8 mouse cellular contexts compared by ENCODE assay signal in genomic region chr19:47050271-47051032, GRCm38 (mm10). TPM values are rescaled to one million over a fixed set of nuclear protein-coding genes. Genes with fewer than 3 reads are reported as not detected.
DNase-seq lines count a peak whose midpoint lies in the region; ATAC-seq lines count a peak whose summit lies in the region.

Gene Pcgf6, minus strand, starts transcription at chr19:47050906.

- peak within 1 kb of the TSS; percentile 77 for H3K9ac ChIP-seq in intestine, embryonic 14.5 days (ENCODE audit: low read length)

- intact Hi-C loops in left cerebral cortex, postnatal 14 days (cut with DNase I), result loop anchor here (2.0 kb wide), 1 partner anchor 16 kb away; the partner anchor contains the start of gene Taf5

- peak; percentile 87 for ATAC-seq in intestine, embryonic 14.5 days (replicated peaks; ENCODE audit: low FRiP score, low TSS enrichment, low read depth)
- peak; percentile 86 for ATAC-seq in megakaryocyte-erythroid progenitor cell, adult 5-6 weeks (replicated peaks; ENCODE audit: low FRiP score, low TSS enrichment, poor library complexity, severe bottlenecking)

- WGBS in intestine, embryonic 14.5 days, result under 1% methylated on average over 74 of the region's 75 CpGs

- peaks cover 4% of the 10 kb centered on the region for H3K4me1 ChIP-seq in intestine, embryonic 14.5 days (replicated peaks; ENCODE audit: control insufficient read depth, insufficient read depth, low read length)

- H3K9me3 ChIP-seq in intestine, embryonic 14.5 days (ENCODE audit: control insufficient read depth, low read length), result no peaks in the 10 kb centered on the region

- peaks cover 15% of the 10 kb centered on the region; the same call in 1 of the 2 replicates for H3K36me3 ChIP-seq in intestine, embryonic 14.5 days (ENCODE audit: control insufficient read depth, insufficient read depth, low read length)

- peak within 1 kb of the TSS; percentile 89 for H3K4me3 ChIP-seq in intestine, embryonic 14.5 days (ENCODE audit: low read depth, low read length)

- no peaks in the 10 kb centered on the region for H3K27me3 ChIP-seq in intestine, embryonic 14.5 days (replicated peaks; ENCODE audit: control insufficient read depth, insufficient read depth, low read length)

- peak within 1 kb of the TSS; percentile 77 for H3K4me2 ChIP-seq in intestine, embryonic 14.5 days (ENCODE audit: low read length)

- H3K27ac ChIP-seq in intestine, embryonic 14.5 days (ENCODE audit: low read depth), result peak within 1 kb of the TSS; percentile 89

- peak; percentile 86 for DNase-seq in adrenal gland, adult 2 months
- DNase-seq in embryo, embryonic 11 days, result peak; percentile 92
- DNase-seq in gastrocnemius, postnatal 25 days, result peak; percentile 63
- DNase-seq in intestine, embryonic 14.5 days (ENCODE audit: low spot score), result peak; percentile 87
- DNase-seq in left cerebral cortex, postnatal 14 days (ENCODE audit: low spot score in 2 of 2), result peak; percentile 57 to 84
- DNase-seq in right cerebral cortex, postnatal 25 days, result peak; percentile 88
- peak; percentile 69 to 70 for DNase-seq in urinary bladder, postnatal 4 days (ENCODE audit: low spot score in 2 of 2)

RNA-seq across cellular contexts. Expression of gene Pcgf6, which starts in this region (rescaled TPM):
- total RNA-seq in adrenal gland, adult 2 months (2021), result 10 to 100 TPM in 1 of 2 experiments, 1 to 10 TPM in 1; 9.9 to 11.4 TPM
- polyA plus RNA-seq in adrenal gland, adult 2 months (2012; rRNA removed), result 10.0 and 11.2 TPM in 2 replicates
- 1 to 10 TPM; 3.4 to 4.1 TPM for total RNA-seq in gastrocnemius, postnatal 25 days (2021)
- 31.1 and 33.4 TPM in 2 replicates for polyA plus RNA-seq in intestine, embryonic 14.5 days (2014; fragmentation: Nextera tagmentation; extraction: Ambion mirVana)
- total RNA-seq in left cerebral cortex, postnatal 14 days (2021), result 10 to 100 TPM; 15.6 TPM
- total RNA-seq in megakaryocyte-erythroid progenitor cell, adult 5-6 weeks (2014; fragmentation: Nextera tagmentation), result 33.8 and 37.5 TPM in 2 replicates
- total RNA-seq in megakaryocyte-erythroid progenitor cell, adult 5-6 weeks (2017), result 18.6 and 19.8 TPM in 2 replicates

Comparison
In these comparisons a context has a peak if more than half of its experiments do, and no peak if none do; other contexts are left out.
1. Peak in every context shown above with its lines: DNase-seq, ATAC-seq, H3K4me3 ChIP-seq and H3K27ac ChIP-seq.